Mouse (Mus musculus): Measurements from ENCODE around the gene Phf1. TPM values are rescaled to one million over a fixed set of nuclear protein-coding genes. Genes with fewer than 3 reads are reported as not detected.
"Not testable (repeated sequence)": the region's sequence is repeated elsewhere in the genome, so short reads cannot be mapped to it uniquely, and the experiment has no call there.

Gene Phf1
- polyA plus RNA-seq, 1 experiment: 10.9 TPM

DNA sequence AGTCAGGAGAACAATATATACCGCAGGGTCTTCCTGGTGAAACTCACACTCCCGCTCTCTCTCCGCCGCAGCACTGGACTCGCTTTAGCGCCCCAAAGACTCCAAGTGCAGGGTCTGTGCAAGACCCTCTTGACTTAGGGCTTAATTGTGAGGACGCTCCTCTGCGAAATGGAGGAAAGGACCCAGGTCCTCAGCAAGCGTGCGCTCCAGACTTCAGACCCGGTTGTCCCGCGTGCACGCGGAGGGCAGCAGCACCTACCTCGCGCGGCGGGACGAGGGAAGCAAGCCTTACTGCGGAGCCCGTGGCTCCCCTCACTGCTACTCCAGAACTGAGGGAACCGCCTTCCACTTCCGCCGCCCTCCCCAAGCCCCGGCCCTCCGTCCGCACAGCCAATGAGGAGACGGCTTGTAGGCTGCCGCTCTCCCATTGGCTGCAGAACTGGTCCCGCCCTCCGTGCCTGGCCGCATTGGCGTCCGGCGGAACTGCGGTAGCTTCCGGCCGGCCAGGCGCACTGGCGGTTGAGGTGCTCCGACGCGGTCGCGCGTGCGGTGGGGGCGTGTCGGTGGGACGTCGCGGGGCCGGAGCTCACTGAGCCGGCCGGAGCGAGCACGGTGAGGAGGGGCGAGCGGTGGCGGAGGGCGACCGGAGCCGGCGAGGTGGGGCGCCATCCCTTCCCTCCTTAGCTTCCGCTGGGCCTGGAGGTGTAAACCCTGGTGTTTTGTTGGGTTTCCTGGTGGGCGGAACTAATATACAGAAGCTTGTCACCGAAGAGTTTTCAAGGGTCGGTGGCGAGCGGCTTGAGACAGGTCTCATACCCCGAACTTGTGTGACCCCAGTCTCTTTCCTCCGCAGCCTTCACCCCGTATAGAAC, 40.1 kb downstream of the Phf1 start, which contains the start of gene Zbtb9:
TSS of gene Zbtb9 (plus strand) at position 465 of the 872 bp plus-strand sequence.
- peak within 1 kb of the TSS; percentile 5; the same call in 1 of the 2 replicates for H3K27ac ChIP-seq (ENCODE audit: insufficient read depth, low read length)
- TF ChIP-seq CTCF (IDR thresholded peaks at IDR 0.05; ENCODE audit: borderline replicate concordance, insufficient read depth, low read length) (no peak), POLR2A (IDR thresholded peaks at IDR 0.05; ENCODE audit: low read depth, low read length) (peak; percentile 99)
- H3K4me3 ChIP-seq (ENCODE audit: insufficient read depth, low read length): peak within 1 kb of the TSS; percentile 92
- peaks cover 4% of the 10 kb centered on the region; the same call in 1 of the 2 replicates for H3K4me1 ChIP-seq (ENCODE audit: control insufficient read depth, insufficient read depth, low read length)

DNA sequence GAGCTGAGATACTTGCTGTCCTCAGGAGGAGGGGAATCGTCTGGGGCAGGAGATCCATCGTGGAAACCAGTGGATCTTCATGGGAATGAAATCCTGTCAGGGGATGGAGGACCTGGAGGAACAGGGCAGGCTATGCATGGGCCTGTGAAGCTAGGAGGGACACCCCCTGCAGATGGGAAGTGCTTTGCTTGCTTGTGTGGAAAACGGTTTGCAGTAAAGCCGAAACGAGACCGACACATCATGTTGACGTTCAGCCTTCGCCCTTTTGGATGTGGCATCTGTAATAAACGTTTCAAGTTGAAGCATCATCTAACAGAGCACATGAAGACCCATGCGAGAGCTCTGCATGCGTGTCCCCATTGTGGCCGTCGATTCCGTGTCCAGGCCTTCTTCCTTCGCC, 41.7 kb downstream of the Phf1 start:
- no peak for TF ChIP-seq CTCF (IDR thresholded peaks at IDR 0.05; ENCODE audit: borderline replicate concordance, insufficient read depth, low read length)
- no peak for TF ChIP-seq POLR2A (IDR thresholded peaks at IDR 0.05; ENCODE audit: low read depth, low read length)
- Histone ChIP-seq H3K27ac (ENCODE audit: insufficient read depth, low read length) (no peak overlapping the region), H3K4me1 (ENCODE audit: control insufficient read depth, insufficient read depth, low read length) (peaks cover 4% of the 10 kb centered on the region; the same call in 1 of the 2 replicates), H3K4me3 (ENCODE audit: insufficient read depth, low read length) (no peak overlapping the region)

DNA sequence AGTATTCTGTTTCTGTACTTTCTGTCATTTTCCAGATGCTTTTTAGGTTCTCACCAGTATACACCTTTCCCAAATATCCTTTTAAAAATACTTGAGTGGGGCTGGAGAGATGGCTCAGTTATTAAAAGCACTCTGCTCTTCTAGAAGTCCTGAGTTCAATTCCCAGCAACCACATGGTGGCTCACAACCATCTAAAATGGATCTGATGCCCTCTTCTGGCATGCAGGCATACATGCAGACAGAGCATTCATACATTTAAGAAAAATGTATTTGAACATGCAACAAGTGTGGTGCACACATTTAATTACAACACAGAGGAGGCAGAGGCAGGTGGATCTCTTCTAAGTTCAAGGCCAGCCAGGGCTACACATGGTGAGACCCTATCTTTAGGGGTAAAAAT, 42.6 kb downstream of the Phf1 start:
- TF ChIP-seq POLR2A (IDR thresholded peaks at IDR 0.05; ENCODE audit: low read depth, low read length) (no peak), CTCF (IDR thresholded peaks at IDR 0.05; ENCODE audit: borderline replicate concordance, insufficient read depth, low read length) (no peak)

DNA sequence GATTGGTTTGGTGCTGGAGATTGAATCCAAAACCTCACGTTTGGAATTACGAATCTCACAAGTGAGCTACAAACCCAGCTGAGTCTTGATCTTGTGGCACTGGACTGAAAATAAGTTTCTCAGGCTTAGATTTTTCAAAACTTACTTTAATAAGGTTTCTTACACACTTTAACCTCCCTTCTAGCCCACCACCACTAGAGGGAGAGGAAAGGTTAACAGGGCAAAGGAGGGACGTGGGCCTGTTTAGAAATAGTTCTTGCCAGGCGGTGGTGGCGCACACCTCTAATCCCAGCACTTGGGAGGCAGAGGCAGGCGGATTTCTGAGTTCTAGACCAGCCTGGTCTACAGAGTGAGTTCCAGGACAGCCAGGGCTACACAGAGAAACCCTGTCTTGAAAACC, 44.5 kb downstream of the Phf1 start:
- not testable (repeated sequence) for H3K4me3 ChIP-seq (ENCODE audit: insufficient read depth, low read length); H3K4me1 ChIP-seq (ENCODE audit: control insufficient read depth, insufficient read depth, low read length); H3K27ac ChIP-seq (ENCODE audit: insufficient read depth, low read length)

More for the DNA sequence above, 42.6 kb downstream of the Phf1 start:
- H3K4me3 ChIP-seq (ENCODE audit: insufficient read depth, low read length): no peak overlapping the region
- H3K27ac ChIP-seq (ENCODE audit: insufficient read depth, low read length): no peak overlapping the region
- peaks cover 4% of the 10 kb centered on the region; the same call in 1 of the 2 replicates for H3K4me1 ChIP-seq (ENCODE audit: control insufficient read depth, insufficient read depth, low read length)

DNA sequence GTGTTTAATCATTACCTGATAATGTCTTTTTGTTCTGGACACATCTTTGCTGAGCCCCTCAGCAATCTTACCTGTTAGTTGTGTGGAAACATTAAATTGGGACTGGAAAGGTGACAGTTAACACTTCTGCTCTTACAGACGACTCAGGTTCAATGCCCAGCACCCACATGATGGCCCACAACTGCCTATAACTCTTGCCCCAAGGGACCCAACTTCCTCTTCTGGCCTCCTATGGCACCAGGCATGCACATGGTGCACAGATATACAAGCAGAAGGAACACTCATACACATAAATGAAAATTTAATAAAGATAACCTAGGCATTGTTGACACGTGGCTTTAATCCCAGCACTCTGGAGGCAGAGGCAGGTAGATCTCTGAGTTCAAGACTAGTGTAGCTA, 46.6 kb downstream of the Phf1 start:
- Histone ChIP-seq H3K4me3 (ENCODE audit: insufficient read depth, low read length) (no peak overlapping the region), H3K27ac (ENCODE audit: insufficient read depth, low read length) (no peak overlapping the region), H3K4me1 (ENCODE audit: control insufficient read depth, insufficient read depth, low read length) (no peaks in the 10 kb centered on the region)
- TF ChIP-seq CTCF (IDR thresholded peaks at IDR 0.05; ENCODE audit: borderline replicate concordance, insufficient read depth, low read length): no peak
- TF ChIP-seq POLR2A (IDR thresholded peaks at IDR 0.05; ENCODE audit: low read depth, low read length): no peak

DNA sequence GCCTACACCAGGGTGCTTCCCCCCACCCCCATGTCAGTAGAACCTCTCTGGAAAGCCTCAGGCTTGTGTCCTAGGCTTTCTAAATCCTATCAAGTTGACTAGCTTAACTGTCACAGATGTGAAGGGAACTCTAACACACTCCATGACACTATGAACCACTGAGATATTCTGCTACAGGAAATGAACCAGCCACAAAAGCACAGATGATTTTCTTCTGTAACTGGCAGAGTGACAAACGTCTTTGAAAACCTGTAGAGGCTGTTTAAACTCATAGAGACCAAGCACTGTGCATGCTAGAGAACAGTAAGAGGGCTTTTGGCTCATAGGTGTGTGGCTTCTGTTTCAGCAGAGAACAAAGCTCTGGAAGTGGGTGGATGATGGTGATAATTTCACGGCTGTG, 48.2 kb downstream of the Phf1 start:
- Histone ChIP-seq H3K4me1 (ENCODE audit: control insufficient read depth, insufficient read depth, low read length) (no peaks in the 10 kb centered on the region), H3K4me3 (ENCODE audit: insufficient read depth, low read length) (no peak overlapping the region), H3K27ac (ENCODE audit: insufficient read depth, low read length) (no peak overlapping the region)
- no peak for TF ChIP-seq POLR2A (IDR thresholded peaks at IDR 0.05; ENCODE audit: low read depth, low read length)
- no peak for TF ChIP-seq CTCF (IDR thresholded peaks at IDR 0.05; ENCODE audit: borderline replicate concordance, insufficient read depth, low read length)

DNA sequence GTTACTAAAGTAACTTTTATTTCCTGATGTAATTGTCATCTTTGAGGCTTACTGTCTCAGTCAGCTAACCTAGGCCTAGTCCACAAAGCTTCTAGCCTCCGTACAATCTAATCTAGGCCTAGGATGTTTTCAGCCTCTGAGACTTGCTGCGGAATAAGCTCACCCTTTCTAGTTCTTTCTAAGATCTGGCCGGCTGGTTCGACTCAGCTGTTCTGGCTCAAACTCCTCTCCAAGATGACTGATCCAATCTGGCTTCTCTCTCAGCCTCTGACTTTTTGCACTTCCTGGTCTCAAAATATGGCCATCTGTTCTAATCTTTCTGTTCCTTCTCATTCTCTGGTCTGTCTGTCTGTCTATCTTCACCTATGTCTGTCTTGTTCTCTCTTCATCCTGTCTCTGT, 50.5 kb downstream of the Phf1 start:
- H3K4me3 ChIP-seq (ENCODE audit: insufficient read depth, low read length): no peak overlapping the region
- TF ChIP-seq POLR2A (IDR thresholded peaks at IDR 0.05; ENCODE audit: low read depth, low read length): no peak
- no peak for TF ChIP-seq CTCF (IDR thresholded peaks at IDR 0.05; ENCODE audit: borderline replicate concordance, insufficient read depth, low read length)
- H3K27ac ChIP-seq (ENCODE audit: insufficient read depth, low read length): no peak overlapping the region
- H3K4me1 ChIP-seq (ENCODE audit: control insufficient read depth, insufficient read depth, low read length): no peaks in the 10 kb centered on the region

DNA sequence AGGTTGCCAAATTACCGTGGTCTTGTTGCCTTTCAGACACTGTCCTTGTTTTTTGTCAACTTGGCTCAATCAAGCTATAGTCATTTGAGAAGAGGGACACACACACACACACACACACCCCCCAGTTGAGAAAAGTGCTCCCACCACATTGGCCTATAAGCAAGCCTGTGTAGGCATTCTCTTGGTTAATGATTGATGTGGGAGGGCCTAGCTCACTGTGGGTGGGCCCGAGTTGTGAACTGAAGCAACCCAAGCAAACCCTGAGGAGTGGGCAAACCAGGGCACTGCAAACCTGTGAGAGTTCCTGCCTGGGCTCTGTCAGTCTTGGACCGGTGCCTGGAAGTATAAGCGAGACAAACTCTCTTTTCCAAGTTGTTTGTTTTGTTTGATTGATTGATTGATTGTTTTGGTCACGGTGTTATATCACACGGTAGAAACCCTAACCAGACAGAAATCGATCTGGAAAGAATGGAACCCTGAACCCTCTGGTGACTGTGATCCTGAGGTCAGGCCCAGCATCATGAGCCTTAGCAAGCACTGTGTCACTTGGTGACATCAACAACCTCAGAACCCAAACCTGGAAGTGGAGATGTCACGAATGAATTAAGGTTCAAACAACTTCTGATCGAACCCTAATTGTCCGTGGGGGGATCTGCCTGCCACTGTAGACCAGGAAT, 52.8 kb downstream of the Phf1 start:
- Histone ChIP-seq H3K4me3 (ENCODE audit: insufficient read depth, low read length) (no peak overlapping the region), H3K4me1 (ENCODE audit: control insufficient read depth, insufficient read depth, low read length) (no peaks in the 10 kb centered on the region), H3K27ac (ENCODE audit: insufficient read depth, low read length) (no peak overlapping the region)
- TF ChIP-seq CTCF (IDR thresholded peaks at IDR 0.05; ENCODE audit: borderline replicate concordance, insufficient read depth, low read length): no peak
- no peak for TF ChIP-seq POLR2A (IDR thresholded peaks at IDR 0.05; ENCODE audit: low read depth, low read length)

Other genes starting within 250 kb of the Phf1 start
- gene Crebrf, start 217.4 kb upstream of the Phf1 start, polyA plus RNA-seq (2011; ENCODE audit: insufficient read length, low read depth, missing spikeins): 14.4 TPM in 2 replicates
- gene Bnip1, start 152.0 kb upstream of the Phf1 start, polyA plus RNA-seq (2011; ENCODE audit: insufficient read length, low read depth, missing spikeins): 22.8 and 22.9 TPM in 2 replicates
- not detected in 2 replicates for gene Nkx2-5, start 88.0 kb upstream of the Phf1 start, polyA plus RNA-seq (2011; ENCODE audit: insufficient read length, low read depth, missing spikeins)
- gene Kifc5b, start 16.0 kb upstream of the Phf1 start, polyA plus RNA-seq (2011; ENCODE audit: insufficient read length, low read depth, missing spikeins): 6.6 and 7.2 TPM in 2 replicates
- 80.0 and 90.5 TPM in 2 replicates for gene Cuta, start 6.5 kb downstream of the Phf1 start, polyA plus RNA-seq (2011; ENCODE audit: insufficient read length, low read depth, missing spikeins)
- 52.2 and 58.4 TPM in 2 replicates for gene Syngap1, start 8.2 kb downstream of the Phf1 start, polyA plus RNA-seq (2011; ENCODE audit: insufficient read length, low read depth, missing spikeins)
- gene Zbtb9, start 40.1 kb downstream of the Phf1 start, polyA plus RNA-seq (2011; ENCODE audit: insufficient read length, low read depth, missing spikeins): 7.3 and 8.6 TPM in 2 replicates
- 106 and 114 TPM in 2 replicates for gene Bak1, start 96.0 kb downstream of the Phf1 start, polyA plus RNA-seq (2011; ENCODE audit: insufficient read length, low read depth, missing spikeins)
- 15.7 and 31.1 TPM in 2 replicates for gene Itpr3, start 124.3 kb downstream of the Phf1 start, polyA plus RNA-seq (2011; ENCODE audit: insufficient read length, low read depth, missing spikeins)
- gene Uqcc2, start 200.9 kb downstream of the Phf1 start, polyA plus RNA-seq (2011; ENCODE audit: insufficient read length, low read depth, missing spikeins): 148 and 168 TPM in 2 replicates
- not detected in 2 replicates for gene Ip6k3, start 234.7 kb downstream of the Phf1 start, polyA plus RNA-seq (2011; ENCODE audit: insufficient read length, low read depth, missing spikeins)